ENCODE assay signal across 7 mouse cellular contexts in genomic region chr19:45081279-45081678, GRCm38 (mm10). TPM values are rescaled to one million over a fixed set of nuclear protein-coding genes. Genes with fewer than 3 reads are reported as not detected.
A peak's percentile ranks its signal among the peaks of the same experiment; 100 is the strongest.
DNase-seq lines count a peak whose midpoint lies in the region; ATAC-seq and TF ChIP-seq lines count a peak whose summit lies in the region.

No protein-coding gene starts in this region.

- peaks cover 6% of the 10 kb centered on the region; the same call in 1 of the 2 replicates for H3K9me3 ChIP-seq in G1E (replicated peaks)
- no peaks in the 10 kb centered on the region for H3K9me3 ChIP-seq in forebrain, embryonic 10.5 days

- under 1% methylated on average over 5 of the region's 5 CpGs for WGBS in forebrain, embryonic 10.5 days

- peaks cover 53% of the 10 kb centered on the region for H3K4me1 ChIP-seq in G1E (ENCODE audit: insufficient read depth, low read depth, low read length)
- peaks cover 4% of the 10 kb centered on the region for H3K4me1 ChIP-seq in bone marrow macrophage, adult 2 months (ENCODE audit: control insufficient read depth, insufficient read depth, low read length)
- H3K4me1 ChIP-seq in forebrain, embryonic 10.5 days, result peaks cover 59% of the 10 kb centered on the region

- H3K4me3 ChIP-seq in G1E (ENCODE audit: low read depth, low read length), result no peak overlapping the region
- no peak overlapping the region for H3K4me3 ChIP-seq in bone marrow macrophage, adult 2 months (ENCODE audit: insufficient read depth, low read length)
- H3K4me3 ChIP-seq in forebrain, embryonic 10.5 days, result peak overlapping the region; percentile 42
- no peak overlapping the region for H3K4me3 ChIP-seq in left cerebral cortex, adult 2 months

- peaks cover 65% of the 10 kb centered on the region for H3K27me3 ChIP-seq in G1E (ENCODE audit: insufficient read depth, low read length)
- peaks cover 100% of the 10 kb centered on the region for H3K27me3 ChIP-seq in forebrain, embryonic 10.5 days (ENCODE audit: poor library complexity, severe bottlenecking)

- TF ChIP-seq POLR2A in bone marrow macrophage, adult 2 months (IDR thresholded peaks at IDR 0.05; ENCODE audit: borderline replicate concordance, low read depth, low read length), result no peak

- no peak for DNase-seq in G1E (ENCODE audit: low spot score)
- DNase-seq in forebrain, embryonic 10.5 days (ENCODE audit: extremely low spot score, low spot score), result peak; percentile 78
- peak; percentile 78 to 86 for DNase-seq in heart, postnatal 36 days
- DNase-seq in left cerebral cortex, adult 2 months (ENCODE audit: extremely low spot score in 1 of 2, low spot score in 2 of 2), result peak; percentile 48 to 74
- peak; percentile 77 for DNase-seq in mesoderm, embryonic 11.5 days (ENCODE audit: low read depth, low spot score)
- DNase-seq in spleen, adult 18-20 months, result peak; percentile 32 to 75

- H3K36me3 ChIP-seq in G1E (replicated peaks), result no peaks in the 10 kb centered on the region
- no peaks in the 10 kb centered on the region for H3K36me3 ChIP-seq in forebrain, embryonic 10.5 days (replicated peaks)

- no peak for ATAC-seq in G1E (ENCODE audit: extremely low read depth, insufficient number of reproducible peaks, low FRiP score, poor library complexity, severe bottlenecking)

- no peak overlapping the region for H3K27ac ChIP-seq in bone marrow macrophage, adult 2 months (ENCODE audit: insufficient read depth, low read depth, low read length)
- no peak overlapping the region for H3K27ac ChIP-seq in forebrain, embryonic 10.5 days
- H3K27ac ChIP-seq in left cerebral cortex, adult 2 months, result no peak overlapping the region

- intact Hi-C loops in heart, postnatal 36 days (cut with DNase I), result no loop called here
- intact Hi-C loops in left cerebral cortex, adult 2 months (cut with DNase I), result loop anchor here (2.0 kb wide), 1 partner anchor 78 kb away; no protein-coding TSS in a partner anchor

- peak; percentile 75 for TF ChIP-seq CTCF in G1E (IDR thresholded peaks at IDR 0.05; ENCODE audit: low read depth, low read length)
- TF ChIP-seq CTCF in bone marrow macrophage, adult 2 months (IDR thresholded peaks at IDR 0.05; ENCODE audit: low read depth, low read length), result peak; percentile 99
- TF ChIP-seq CTCF in left cerebral cortex, adult 2 months (IDR thresholded peaks at IDR 0.05), result peak; percentile 97

RNA-seq across cellular contexts. Expression of gene Kazald1, which starts 6.2 kb away (rescaled TPM):
- total RNA-seq in G1E (2014; fragmentation: Nextera tagmentation), result 0.60 TPM in 1 of 2 replicates, not detected in the other
- 0.35 and 0.49 TPM in 2 replicates for total RNA-seq in G1E (2017)
- 0.39 and 0.41 TPM in 2 replicates for polyA plus RNA-seq in G1E (2012)
- 0.50 and 0.55 TPM in 2 replicates for polyA plus RNA-seq in bone marrow macrophage, adult 2 months (2012; ENCODE audit: insufficient read depth, insufficient read length, missing spikeins)
- 0.20 and 0.63 TPM in 2 replicates for polyA plus RNA-seq in forebrain, embryonic 10.5 days (2016; fragmentation: Nextera tagmentation; extraction: Ambion mirVana)
- 1 to 10 TPM; 4.6 to 4.8 TPM for total RNA-seq in heart, postnatal 36 days (2021)
- total RNA-seq in left cerebral cortex, adult 2 months (2021), result 1 to 10 TPM; 4.3 to 5.5 TPM

RNA-seq across cellular contexts. Expression of gene Sfxn3, which starts 34.0 kb away (rescaled TPM):
- total RNA-seq in G1E (2014; fragmentation: Nextera tagmentation) (26.1 and 34.6 TPM in 2 replicates), G1E (2017) (7.4 TPM in 2 replicates)
- polyA plus RNA-seq in G1E (2012), result 4.4 and 6.7 TPM in 2 replicates
- 45.1 and 45.7 TPM in 2 replicates for polyA plus RNA-seq in bone marrow macrophage, adult 2 months (2012; ENCODE audit: insufficient read depth, insufficient read length, missing spikeins)
- polyA plus RNA-seq in forebrain, embryonic 10.5 days (2016; fragmentation: Nextera tagmentation; extraction: Ambion mirVana), result 6.3 and 6.9 TPM in 2 replicates
- total RNA-seq in heart, postnatal 36 days (2021), result 10 to 100 TPM; 11.6 to 14.2 TPM
- 100 to 1,000 TPM; 120 to 125 TPM for total RNA-seq in left cerebral cortex, adult 2 months (2021)

RNA-seq across cellular contexts. Expression of gene Pdzd7, which starts 35.8 kb away (rescaled TPM):
- total RNA-seq in G1E (2014; fragmentation: Nextera tagmentation) (not detected in 2 replicates), G1E (2017) (0.05 TPM in 1 of 2 replicates, not detected in the other)
- polyA plus RNA-seq in G1E (2012), result 0.02 and 0.04 TPM in 2 replicates
- polyA plus RNA-seq in bone marrow macrophage, adult 2 months (2012; ENCODE audit: insufficient read depth, insufficient read length, missing spikeins), result not detected in 2 replicates
- 0.15 and 0.25 TPM in 2 replicates for polyA plus RNA-seq in forebrain, embryonic 10.5 days (2016; fragmentation: Nextera tagmentation; extraction: Ambion mirVana)
- total RNA-seq in heart, postnatal 36 days (2021), result under 1 TPM; 0.11 to 0.19 TPM
- total RNA-seq in left cerebral cortex, adult 2 months (2021), result 1 to 10 TPM; 5.2 to 6.1 TPM

Comparison
In these comparisons a context has a peak if more than half of its experiments do, and no peak if none do; other contexts are left out.
1. RNA of gene Pdzd7, which starts 35.8 kb away (total RNA-seq): 5.2 to 6.1 TPM in left cerebral cortex, adult 2 months; 0.11 to 0.19 TPM in heart, postnatal 36 days and 0.05 TPM in G1E; every median in the first group is over 4 times any median in the second.
2. Peak in every context shown above with its lines, with median percentiles within 50 percentile points of each other: CTCF ChIP-seq.